Mouse (Mus musculus): Measurements from ENCODE around the gene Inpp5a.

Gene Inpp5a

DNA sequence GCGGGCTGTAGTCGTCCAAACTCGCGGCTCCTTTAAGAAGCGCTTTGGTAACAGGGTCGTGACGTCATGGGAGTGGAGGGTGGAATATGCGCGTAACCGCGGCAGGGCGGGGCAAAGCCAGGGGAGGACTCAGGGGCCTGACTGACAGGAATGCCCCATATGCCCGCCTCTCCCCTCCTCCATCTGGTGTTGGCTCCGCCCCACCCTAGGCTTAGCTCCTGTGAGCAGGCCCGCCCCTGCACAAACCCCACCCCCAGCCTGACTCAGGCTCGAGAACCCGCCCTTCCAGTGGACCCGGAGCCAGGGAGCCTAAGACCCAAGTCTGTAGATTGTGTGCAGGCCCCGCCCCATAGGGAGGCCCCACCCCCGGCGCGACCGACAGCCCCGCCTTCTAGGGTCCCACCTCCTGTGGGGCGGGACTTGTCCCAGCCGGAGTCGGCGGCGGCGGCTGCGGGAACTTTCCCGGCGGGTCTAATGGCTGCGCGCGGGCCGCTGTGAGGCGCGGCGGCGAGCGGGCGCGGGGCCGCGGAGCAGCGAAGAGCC, at the start of gene Inpp5a:
Gene Inpp5a, plus strand, starts transcription at position 440 of the 543 bp plus-strand sequence.
- in situ Hi-C loops (cut with MboI, MseI), result no loop called here

DNA sequence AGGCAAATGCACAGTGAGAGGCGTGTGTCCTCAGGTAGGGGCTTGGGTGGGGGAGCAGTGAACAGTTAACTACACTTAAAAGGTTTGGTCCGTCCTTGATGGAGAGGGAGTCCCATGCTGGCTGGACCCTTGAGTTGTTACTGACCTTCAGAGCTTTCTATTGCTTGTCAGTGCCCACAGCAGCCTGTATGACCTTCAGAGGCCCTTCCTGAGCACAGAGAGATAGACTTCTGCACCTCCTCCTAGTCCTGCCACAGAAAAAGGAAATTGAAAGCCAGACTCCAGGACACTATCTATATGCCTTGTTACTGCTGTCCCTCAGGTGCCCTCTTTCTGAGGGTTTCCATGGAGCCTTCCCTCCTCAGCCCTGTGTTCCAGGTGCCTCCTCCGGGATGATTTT, 49.7 kb upstream of the Inpp5a start:
- in situ Hi-C loops (cut with MboI, MseI), result no loop called here

DNA sequence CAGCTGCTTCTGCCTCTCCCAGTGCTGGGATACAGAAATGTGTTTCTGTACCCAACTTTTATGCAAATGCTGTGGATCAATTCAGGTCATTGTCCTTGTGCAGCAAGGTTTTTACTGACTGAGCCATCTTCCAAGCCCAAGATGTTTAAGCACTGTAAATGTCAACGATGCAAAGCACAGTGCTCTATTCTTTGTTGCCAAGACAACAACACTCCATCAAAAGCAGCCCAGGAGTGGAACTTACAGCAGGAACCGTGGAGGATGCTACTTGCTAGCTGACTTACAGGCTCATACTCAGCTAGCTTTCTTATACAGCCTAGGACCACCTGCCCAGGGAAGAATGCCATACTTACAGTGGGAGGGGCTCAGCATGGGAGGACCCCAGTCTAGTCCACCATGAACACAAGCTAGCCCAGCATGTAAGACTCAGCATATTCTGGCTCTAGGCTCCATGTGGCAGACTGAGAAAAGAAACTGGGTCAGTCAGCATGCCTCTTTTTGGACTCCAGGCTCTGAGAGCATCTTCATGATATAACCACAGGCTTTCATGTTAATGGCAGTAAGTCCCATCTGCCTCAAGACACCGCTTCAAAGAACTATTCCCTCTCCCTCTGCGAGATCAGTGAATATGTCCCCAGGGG, 47.8 kb upstream of the Inpp5a start:
- in situ Hi-C loops (cut with MboI, MseI), result no loop called here

DNA sequence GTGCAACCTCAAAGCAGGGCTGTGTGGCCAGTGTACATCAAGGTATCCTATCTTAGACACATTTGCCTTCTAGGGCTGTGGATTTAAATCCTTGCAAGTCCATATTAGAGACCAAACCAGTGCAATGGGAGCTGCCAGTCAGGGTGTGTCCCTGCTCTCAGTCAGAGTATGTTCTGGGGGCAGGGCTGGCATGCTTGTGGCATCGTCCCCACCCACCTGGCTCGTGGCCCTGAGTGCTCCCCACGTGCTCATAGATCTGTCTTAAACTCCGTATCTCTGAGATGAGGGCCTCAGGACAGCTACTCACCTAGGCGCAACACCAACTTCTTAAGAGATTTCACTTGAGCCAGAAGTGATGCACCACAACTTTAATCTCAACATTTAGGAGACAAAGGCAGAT, 46.1 kb upstream of the Inpp5a start:
- in situ Hi-C loops (cut with MboI, MseI), result no loop called here

DNA sequence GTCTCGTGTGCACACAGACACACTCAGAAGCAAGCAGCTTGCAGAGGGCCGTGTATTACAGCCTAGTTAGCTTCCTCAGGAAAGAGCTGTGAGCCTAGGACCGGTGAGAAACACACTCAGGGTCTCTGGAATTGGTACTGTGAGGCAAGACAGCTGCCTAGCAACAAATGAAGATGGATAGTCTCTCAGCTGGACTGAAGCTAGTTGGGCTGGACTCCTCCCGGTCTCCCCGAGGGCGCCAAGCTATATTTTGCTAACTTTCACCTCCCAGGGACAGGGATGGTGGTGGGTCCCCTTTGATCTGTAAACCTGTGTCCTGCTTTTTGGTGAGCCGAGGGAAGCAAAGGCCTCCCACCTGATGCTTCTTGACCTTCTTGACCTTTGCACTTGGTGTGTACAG, 41.9 kb upstream of the Inpp5a start:
- in situ Hi-C loops (cut with MboI, MseI), result no loop called here

DNA sequence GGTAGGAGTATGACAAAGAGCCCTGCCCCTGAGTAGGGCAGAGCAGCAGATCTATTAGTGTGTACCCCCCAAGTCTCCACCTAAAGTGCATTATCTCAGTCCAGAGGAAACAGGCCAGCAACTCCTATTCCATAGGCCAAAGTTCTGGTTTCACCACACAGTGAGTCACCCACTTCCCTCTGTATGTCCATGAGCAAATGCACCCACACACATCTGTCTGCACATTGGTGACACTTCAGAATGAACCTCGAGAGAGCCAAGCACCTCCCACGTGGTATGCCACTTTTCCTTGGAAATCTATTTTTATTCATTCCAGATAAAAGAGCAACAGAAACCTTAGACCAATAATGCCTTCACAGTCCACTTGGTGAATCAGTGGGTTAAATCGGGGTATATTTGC, 38.3 kb upstream of the Inpp5a start:
- in situ Hi-C loops (cut with MboI, MseI), result no loop called here

DNA sequence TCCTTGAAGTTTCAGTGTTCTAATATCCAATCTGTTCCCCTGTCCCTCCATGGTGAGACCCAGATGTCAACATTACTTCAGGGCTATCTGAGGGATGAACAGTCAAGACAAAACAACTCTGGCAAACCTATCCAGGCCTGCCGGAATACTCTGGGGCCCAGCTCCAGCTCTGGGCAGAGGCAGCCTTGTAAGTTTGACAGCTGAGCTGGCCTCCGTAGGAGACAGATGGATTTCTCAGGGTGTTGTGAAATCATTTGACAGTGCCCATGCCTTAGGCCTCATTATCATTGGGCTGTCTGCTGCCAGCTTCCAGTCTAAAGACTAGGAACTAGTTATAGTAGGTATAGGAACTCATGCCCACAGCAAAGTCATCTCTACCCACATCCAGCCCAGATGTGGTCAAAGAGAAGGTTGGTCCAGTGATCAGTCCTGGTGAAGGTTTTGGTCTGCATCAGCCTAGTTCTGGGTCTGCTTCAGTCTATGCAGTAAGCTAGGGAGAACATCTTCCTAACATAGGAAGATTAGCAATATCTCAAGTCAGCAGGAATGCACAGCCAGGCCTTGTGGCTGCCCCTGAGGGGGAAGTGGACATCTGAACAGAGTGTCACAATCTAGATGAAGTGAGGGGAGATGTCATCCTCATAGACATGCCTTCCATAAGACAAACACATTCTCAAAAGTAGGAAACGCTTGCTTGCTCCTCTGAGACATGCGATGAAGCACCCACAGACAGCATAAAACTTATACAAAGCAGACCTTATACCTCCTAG, 34.4 kb upstream of the Inpp5a start:
- in situ Hi-C loops (cut with MboI, MseI), result no loop called here

DNA sequence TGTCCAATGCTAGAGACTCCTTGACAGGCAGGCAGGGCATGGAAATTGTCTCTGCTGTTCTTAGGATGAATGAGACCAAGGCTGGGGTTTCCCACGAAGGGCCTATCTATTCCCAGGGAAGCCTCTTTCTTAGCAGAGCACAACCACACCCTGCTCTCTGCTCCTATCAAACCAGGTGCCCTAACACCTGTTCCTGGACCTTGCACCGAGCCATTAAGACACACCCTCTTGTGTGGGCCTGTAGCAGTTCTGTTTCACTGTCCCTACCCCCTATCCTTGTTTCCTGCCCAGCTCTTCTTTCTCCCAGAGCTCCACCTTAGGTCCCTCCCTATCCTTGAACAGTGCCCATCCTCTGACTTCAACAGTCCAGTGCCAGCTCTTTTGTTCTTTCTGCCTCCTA, 31.9 kb upstream of the Inpp5a start:
- in situ Hi-C loops (cut with MboI, MseI), result no loop called here

DNA sequence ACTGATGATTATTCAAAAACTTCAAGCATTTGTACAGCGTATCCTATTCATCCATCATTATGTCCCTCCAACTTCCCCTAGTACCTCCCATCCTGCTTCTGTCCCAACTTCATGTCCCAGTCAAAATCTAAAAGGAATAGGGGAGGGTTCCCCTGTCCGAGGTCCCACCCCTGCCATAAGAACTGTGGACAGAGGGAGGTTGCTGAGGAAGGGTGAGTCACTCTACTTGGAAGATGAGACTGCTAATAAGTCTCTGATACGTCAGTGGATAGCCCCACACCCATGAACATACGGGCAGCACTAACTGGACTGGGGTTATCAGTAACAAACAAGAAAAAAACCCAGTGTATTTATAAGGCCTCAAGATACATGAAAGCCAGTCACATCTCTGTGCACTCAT, 29.0 kb upstream of the Inpp5a start:
- in situ Hi-C loops (cut with MboI, MseI), result no loop called here

DNA sequence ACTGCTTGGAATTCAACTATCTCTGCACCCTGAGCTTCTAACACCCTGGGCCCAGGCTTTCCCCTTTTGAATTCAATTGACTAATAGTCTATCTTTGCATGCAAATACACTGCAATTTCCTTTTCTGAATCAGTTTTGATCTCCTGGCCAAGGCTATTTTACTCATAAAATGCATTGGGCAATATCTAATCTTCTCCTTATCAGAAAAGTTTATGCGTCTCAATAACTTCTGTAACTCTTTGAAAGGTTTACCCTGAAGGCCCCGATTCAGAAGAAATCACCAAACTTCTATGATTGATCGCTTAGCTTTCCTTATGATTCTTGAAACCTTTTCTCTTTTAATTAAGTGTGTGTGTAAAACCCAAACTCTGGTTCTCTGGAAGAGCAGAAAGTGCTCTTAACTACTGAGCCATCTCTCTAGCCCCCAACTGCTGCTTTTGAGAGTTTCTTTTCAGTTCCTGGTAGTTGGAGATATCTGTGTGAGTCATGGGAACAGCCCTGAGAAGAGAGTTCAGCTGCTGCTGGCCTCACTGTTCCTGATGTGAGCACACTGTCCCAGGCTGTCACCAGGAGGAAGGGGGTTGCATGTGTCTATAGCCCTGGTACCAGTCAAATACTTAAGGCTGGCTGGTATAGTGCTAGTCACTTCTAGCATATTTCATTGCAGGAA, 27.9 kb upstream of the Inpp5a start:
- in situ Hi-C loops (cut with MboI, MseI), result no loop called here

DNA sequence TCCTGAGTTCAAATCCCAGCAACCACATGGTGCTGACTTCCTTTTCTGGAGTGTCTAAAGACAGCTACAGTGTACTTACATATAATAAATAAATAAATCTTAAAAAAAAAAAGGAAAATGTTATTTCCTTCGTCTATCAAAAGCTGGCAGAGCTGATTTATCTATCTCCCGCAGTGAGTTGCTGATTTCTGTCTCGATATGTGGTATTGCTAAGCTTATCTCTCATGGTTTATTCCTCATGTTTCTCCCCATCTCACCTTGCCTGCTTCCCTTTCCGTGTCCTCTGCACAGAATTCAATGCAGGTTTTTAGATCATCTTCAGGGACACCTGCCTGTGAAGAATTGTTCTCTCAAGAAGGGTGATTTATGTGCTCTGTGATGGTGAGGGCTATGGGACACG, 27.1 kb upstream of the Inpp5a start:
- in situ Hi-C loops (cut with MboI, MseI), result no loop called here

DNA sequence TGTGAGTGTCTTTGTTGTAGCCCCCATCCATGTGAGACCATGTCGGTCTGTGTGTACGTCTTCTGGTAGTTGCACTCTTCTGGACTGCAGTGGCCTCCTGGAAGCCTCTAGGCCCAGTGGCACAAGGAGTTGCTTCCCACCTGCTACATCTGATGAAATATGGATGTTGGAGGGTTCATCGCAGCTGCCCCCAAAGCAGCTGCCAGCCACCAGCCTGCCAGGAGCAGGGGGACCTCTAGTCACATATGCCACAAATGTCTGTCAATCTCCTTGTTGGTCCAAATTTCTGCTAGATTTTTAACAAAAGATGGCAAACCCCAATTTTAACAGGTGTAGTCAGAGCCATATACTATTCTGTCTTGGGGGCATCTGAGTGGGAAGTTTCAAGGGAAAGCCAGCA, 26.4 kb upstream of the Inpp5a start:
- in situ Hi-C loops (cut with MboI, MseI), result no loop called here

DNA sequence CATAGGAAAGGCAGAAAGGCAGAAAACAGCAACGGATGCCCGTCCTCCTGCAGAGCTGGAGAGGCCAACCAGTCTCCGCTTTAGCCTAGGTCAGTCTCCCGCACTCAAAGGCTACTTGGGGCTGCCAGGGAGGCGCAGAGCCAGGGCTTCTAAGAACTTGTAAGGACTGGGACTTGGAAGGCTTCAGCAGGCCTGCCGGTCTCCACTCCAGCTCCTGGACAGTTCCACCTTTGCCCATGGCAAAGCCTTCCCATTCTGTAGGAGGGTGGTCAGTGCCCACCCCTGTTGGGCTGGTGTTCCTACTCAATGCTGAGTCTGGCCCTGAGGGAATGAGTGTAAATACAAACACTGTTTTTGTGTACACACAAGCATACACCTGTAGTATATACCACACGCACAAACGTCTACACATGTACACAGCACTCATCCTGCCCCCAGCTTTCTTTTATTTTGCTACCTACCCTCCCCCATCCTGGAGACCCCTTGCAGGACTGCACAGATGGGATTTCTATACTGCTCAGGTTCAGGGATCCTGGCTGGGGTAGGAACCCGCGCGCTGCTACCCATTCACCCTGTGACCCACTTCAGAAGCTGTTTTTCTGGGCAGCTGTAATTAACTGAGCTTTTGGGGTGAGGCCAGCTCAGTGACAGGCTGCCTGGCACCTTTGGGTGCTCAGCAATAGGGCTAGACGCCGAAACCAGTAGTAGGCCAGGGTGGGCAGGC, 25.5 kb upstream of the Inpp5a start:
- in situ Hi-C loops (cut with MboI, MseI), result no loop called here

DNA sequence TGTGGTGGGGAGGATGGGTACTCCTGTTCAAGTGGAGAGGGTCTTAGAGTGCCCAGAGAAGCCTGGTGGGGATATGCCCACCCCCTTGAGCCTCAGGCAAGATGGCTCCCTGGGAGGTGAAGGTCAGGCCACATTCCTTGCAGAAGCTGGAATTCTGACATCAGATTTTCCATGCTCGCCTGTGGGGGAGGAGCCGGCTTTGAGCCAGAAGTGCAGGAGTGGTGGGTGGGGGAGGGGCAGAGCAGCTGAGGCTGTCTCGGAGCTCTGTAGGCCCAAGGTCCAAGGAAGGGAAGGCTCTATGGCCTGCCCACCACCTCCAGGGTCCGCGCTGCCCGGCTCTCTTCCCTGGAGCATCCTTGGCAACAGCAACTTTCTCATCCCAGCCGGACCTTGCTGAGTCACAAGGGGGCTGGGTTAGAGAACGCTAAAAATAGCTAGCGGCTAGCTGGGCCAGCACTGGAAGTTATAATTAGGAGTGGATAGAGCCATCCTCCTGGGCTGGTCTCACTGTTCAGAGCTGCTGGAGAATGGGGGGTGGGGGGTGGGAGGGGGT, 24.8 kb upstream of the Inpp5a start:
- in situ Hi-C loops (cut with MboI, MseI), result no loop called here

DNA sequence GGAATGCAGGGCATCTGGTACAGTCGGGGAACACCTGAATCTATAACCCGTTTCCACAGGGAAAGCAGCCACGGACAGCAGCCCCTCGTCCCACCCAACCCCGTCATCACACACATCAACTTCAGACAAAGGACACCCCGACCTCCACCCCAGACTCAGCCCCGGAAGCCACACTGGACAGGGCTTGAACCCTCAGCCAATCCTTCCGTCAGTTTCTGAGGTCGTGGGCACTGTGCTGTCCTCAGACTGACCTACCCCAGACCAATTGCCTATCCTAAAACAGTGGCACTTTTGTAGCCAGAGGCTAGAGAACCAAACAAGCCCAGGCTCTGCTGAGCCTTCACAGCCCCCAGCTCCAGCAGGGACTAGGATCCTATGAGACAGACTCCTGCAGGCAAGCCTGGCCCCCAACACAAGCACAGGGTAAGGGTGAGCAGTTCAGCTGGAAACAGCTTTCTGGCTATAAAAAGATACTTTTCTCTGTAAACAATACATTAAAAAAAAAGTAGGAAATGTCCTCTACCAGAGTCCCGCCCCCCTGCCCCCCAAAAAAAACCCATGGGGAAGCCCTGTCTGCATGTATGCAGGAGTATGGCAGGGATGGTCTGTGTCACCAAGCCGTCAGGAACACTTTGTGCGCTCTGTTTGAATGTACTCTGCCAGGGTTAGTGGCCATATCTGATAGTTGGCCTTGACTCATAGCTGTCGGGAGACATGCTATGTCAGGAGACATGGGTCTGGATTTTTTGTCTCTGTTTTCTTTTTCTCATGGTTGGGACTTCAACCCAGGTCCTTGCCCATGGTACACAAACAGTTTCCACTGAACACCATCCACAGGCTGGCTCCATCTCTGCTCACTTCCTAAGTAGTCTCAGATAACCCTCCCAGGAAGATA, 23.7 kb upstream of the Inpp5a start:
- in situ Hi-C loops (cut with MboI, MseI), result no loop called here

DNA sequence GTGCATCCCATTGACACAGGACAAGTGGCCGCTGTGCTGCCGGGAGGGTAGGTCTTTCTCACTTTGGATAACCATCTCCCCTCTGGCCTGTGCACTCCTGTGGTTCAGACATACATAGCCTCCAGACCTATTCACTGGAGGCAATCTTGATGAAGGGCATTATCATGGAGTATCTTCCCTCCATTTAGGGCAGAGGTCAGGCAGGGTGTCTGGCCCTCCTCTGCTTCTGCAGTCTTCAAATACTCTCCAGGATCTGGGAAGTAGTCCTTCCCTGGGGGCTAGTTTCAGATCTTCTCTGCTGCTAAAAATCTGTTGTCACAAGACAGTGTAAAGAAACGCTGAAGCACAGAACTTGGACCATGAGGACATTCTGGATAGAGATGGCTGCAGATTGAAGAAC, 22.8 kb upstream of the Inpp5a start:
- in situ Hi-C loops (cut with MboI, MseI), result no loop called here

DNA sequence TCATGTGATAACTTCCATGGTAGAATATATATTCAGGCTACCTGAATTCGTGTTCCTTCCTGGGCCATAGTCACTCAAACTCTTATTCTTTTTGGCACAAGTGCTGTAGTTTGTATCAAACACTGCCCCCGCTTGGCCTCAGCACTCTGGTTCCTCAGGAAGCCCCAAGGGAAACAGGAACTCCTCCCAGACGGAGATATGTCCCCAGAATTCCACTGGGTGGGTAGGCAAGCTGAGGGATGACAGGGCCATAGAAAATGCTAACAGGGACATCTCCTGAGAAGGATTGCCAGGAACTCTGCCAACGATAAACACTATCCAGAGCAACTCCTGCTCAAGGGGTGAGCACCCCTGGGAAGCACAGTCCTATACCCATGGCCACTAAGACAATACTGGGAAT, 22.4 kb upstream of the Inpp5a start:
- in situ Hi-C loops (cut with MboI, MseI), result no loop called here

DNA sequence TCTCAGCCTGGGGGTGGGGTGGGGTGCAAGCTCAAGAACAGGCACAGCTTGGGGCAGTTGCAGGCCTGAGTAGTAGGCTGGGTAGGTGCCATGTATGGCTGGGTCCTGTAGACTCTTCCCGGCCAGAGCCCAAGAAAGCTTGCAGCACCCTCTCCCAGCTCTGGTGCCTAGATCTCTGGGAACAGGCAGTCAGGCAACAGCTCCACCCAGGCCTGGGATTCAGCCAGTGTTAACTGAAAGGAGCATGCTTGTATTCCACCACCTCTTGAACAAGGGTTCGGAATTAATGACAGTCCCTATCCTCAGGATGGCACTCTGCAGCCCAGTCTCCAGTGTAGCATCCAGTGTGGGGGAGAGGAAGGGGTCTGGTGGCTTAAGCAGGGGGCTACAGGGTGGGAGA, 20.7 kb upstream of the Inpp5a start:
- in situ Hi-C loops (cut with MboI, MseI), result no loop called here

DNA sequence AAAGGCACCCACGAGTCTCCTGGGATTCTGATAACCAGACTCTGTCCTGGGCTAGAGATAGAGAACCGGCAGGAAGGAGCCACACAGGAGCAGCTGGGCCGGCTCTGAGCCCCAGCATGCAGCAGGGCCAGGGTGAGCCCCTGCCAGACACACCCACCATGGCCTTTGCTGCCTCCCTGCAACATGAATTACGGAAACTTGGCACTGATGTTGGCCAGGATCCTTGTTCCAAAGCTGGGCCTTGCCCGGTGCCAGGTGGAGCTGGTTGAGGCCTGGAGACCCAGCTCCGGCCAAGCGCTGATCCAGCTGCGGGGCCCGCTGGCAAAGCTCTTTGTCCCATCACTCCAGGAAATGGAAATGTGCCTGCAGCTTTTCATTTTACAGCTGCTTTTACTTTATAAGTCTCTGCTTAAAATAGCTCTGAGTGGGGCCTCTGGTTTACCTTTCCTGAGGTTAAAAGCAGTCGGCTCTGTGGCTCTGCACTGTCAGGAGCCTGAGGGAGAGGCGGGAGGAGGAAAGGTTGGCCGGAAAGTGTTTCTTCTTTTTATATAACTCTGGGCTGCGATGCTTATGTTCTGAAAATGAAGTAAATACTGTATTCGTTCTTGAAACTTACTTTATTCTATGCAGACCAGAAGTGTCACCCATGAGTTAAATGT, 20.1 kb upstream of the Inpp5a start:
- in situ Hi-C loops (cut with MboI, MseI), result no loop called here

DNA sequence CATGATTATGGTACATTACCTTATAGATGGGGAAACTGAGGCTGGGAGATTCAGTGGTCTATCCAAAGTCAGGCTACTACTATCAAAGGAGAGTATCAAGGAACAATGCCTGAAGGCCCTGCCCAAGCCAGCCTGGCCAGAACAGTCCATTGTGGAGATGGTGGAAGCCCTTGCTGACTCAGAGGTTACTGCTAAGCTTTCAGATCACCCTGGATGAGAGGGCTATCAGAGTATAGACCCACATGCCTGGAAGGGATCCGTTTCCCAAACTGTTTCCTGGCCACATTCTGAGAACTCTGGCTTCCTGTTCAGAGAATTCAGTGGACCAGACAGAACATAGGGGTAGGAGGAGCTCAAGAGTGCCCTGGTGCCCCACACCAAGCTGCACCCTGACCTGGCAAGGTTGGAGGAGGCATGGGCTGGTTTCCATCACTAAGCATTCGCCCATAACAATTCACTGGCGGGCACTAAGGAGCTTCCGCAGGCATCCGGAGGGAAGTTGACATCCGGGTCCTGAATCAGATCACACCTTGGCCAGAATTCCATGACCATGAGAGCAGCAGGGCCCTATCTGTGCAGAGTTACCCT, 19.3 kb upstream of the Inpp5a start:
- in situ Hi-C loops (cut with MboI, MseI), result loop anchor here in 1 of 2 experiments (10.0 kb wide), 1 partner anchor 135 kb away; no protein-coding TSS in a partner anchor
